Mouse (Mus musculus) heart, embryonic 16.5 days (tissue): ENCODE results near the gene Zfp871. TPM values are rescaled to one million over a fixed set of nuclear protein-coding genes. Genes with fewer than 3 reads are reported as not detected.

Source experiments
- ATAC-seq: fragments of 200-750 bp; cut with Nextera tagmentation; replicated peaks from 2 replicates; pipeline ENCODE4 v1.8.0; 2017; ENCODE audit warnings: moderate number of reproducible peaks; ENCODE audit not compliant: insufficient read depth, low FRiP score; ENCODE audit errors: extremely low read depth
- H3K27ac ChIP-seq: fragments of 300-500 bp; sonication (generic); 2 replicates; pipeline ENCODE4 v1.5.1; 2014; ENCODE audit warnings: mild to moderate bottlenecking, low read length, control low read depth, moderate library complexity
- H3K27me3 ChIP-seq: fragments of 300-500 bp; sonication (generic); 2 replicates; pipeline ENCODE4 v1.6.1; 2014; ENCODE audit warnings: low read length, mixed read lengths; ENCODE audit not compliant: control insufficient read depth, insufficient read depth
- H3K36me3 ChIP-seq: fragments of 300-500 bp; sonication (generic); 2 replicates; pipeline ENCODE4 v1.6.1; 2014; ENCODE audit not compliant: control insufficient read depth, insufficient read depth
- H3K4me1 ChIP-seq: fragments of 300-500 bp; sonication (generic); 2 replicates; pipeline ENCODE4 v1.6.1; 2014; ENCODE audit warnings: low read length, mixed read lengths; ENCODE audit not compliant: control insufficient read depth, insufficient read depth
- H3K4me2 ChIP-seq: fragments of 300-500 bp; sonication (generic); 2 replicates; pipeline ENCODE4 v1.6.1; 2014; ENCODE audit warnings: low read depth, mild to moderate bottlenecking, control low read depth, low read length
- H3K4me3 ChIP-seq: fragments of 300-500 bp; sonication (generic); 2 replicates; pipeline ENCODE4 v1.5.1; 2014; ENCODE audit warnings: mild to moderate bottlenecking, control low read depth, low read length
- H3K9ac ChIP-seq: fragments of 300-500 bp; sonication (generic); 2 replicates; pipeline ENCODE4 v1.6.1; 2014; ENCODE audit warnings: low read length, control low read depth
- H3K9me3 ChIP-seq: fragments of 300-500 bp; sonication (generic); replicated peaks from 2 replicates; pipeline ENCODE4 v1.6.1; 2016; ENCODE audit warnings: low read length; ENCODE audit not compliant: control insufficient read depth
- WGBS: fragments of 180-500 bp; shearing (Covaris S2); extraction: QIAGEN DNeasy Blood & Tissue Kit; methylation state at CpG from one replicate; pipeline ENCODE4 v1.1.7; 2014; 5-methylcytosine and 5-hydroxymethylcytosine counted together
- polyA plus RNA-seq: library from polyadenylated mRNA; unstranded; fragments of >200 nt; fragmentation: Nextera tagmentation; extraction: Ambion mirVana; gene quantifications from 2 replicates; pipeline ENCODE4 v1.2.1, GENCODE M21; 2015

The Zfp871 gene
- polyA plus RNA-seq = 18.0 and 21.8 TPM in 2 replicates

- peaks cover 16% of the 10 kb centered on the region for H3K36me3 ChIP-seq
- peak within 1 kb of the TSS; percentile 90 for H3K4me3 ChIP-seq
- H3K9me3 ChIP-seq = 0 out of 2 replicates have a peak, but pooled peaks cover 2% of the 10 kb centered on the region
- no peaks in the 10 kb centered on the region for H3K27me3 ChIP-seq
- H3K27ac ChIP-seq = peak within 1 kb of the TSS; percentile 98
- peak within 1 kb of the TSS; percentile 82 for H3K4me2 ChIP-seq
- peaks cover 19% of the 10 kb centered on the region for H3K4me1 ChIP-seq
- ATAC-seq = peak; percentile 98
- WGBS = under 1% methylated on average over 22 of the region's 22 CpGs
- peak within 1 kb of the TSS; percentile 97 for H3K9ac ChIP-seq
Measured at GRCm38 (mm10) chr17:32788094-32788559, at the start of gene Zfp871. TSS of gene Zfp871 (minus strand) at chr17:32788287.

DNA sequence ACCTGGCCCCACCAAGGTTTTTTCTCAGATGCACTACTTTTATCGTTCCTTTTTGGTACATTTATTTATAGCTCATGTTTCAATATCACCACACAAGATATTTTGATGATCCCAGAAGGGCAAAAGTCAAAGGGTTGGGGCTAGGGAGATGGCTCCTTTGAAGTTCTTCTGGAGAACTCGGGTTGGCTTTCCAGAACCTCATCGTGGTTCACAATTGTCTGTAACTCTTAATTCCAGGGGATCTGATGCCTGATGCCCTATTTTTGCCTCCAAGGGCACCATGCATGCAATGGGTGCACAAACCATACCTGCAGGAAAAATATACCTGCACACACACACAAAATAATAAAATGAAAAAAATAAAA lies 42.3 kb upstream of the Zfp871 start:
- Histone ChIP-seq H3K4me2 (peak overlapping the region; percentile 86), H3K27me3 (no peaks in the 10 kb centered on the region), H3K9me3 (no peaks in the 10 kb centered on the region), H3K4me3 (peak overlapping the region; percentile 90), H3K36me3 (peaks cover 10% of the 10 kb centered on the region; the same call in 1 of the 2 replicates), H3K4me1 (peaks cover 8% of the 10 kb centered on the region), H3K9ac (peak overlapping the region; percentile 92), H3K27ac (no peak overlapping the region)
- WGBS = 37% methylated on average over 3 of the region's 3 CpGs
- no peak for ATAC-seq

DNA sequence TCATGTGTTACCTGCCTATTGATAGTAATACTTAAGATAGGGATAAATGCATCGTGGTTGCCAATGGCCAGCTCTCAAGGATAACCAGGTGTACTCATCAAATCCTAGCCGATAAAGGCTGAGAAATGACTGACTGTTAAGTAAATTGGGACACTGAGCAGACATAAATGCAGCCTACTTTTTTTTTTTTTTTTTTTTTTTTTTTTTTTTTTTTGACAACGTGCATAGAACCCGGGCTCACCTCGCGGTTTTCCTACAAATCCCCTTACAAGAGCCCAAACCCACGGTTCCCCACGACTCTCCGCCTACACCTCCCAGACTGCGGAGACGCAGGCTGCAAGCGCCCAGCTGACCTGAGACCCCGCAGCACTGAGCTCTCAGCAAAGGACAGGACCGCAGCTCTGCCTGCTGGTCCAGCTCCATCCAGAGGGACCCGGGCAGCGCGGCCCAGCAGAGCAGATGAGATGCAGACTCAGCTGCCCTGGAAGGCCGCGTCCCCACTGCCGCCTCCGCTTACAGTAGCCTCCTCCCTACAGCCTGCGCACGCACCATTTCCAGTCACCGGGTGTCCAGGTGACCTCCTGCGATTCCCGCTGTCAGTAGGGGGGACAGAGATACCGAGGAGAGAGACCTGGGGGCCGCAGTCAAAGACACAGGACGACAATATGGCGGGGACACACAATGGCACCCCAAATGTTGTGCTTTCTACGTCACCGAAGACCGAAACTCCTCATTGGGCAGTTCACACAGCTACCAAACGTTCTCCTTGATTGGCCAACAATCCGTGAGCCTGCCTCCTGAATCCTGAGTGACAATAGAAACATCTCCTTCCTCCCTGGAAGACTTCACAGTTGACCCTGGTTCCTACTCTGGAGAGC lies 41.7 kb upstream of the Zfp871 start, which contains the start of gene Zfp799:
Gene Zfp799, minus strand, starts transcription at position 722 of the 878 bp plus-strand sequence.
- H3K27me3 ChIP-seq = no peaks in the 10 kb centered on the region

DNA sequence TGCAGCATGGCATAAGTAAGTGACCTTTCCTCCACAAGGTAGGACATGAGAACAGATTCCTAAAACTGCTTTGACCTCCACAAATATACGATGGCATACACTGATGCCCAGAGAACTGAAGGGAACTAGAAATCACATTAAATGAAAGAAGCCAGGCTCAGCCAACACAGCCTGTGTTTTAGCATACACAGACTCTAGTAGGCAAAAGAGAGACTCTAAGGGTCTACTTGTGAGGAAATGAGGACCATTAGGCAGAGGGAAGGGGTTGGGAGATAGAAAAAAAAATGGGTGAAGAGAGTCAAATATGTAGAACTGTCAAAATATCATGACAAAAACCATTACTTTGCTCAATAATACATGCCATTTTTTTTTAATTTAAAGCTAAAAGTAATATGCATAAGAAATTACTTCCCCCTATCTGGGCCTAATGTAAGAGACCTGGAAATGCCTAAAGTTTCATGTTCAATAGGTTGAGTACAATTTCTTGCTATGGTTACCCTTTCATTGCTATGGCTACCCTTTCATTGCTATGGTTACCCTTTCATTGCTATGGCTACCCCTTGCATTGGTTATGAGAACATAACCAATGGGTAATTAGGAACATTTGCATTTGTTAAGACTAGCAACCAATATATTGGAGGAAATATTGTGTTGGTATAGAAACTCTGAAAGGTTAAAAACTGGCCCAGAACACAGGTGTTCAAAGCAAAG lies 28.1 kb upstream of the Zfp871 start:
- no peaks in the 10 kb centered on the region for H3K4me1 ChIP-seq
- H3K4me2 ChIP-seq = no peak overlapping the region
- H3K36me3 ChIP-seq = peaks cover 30% of the 10 kb centered on the region
- no peak overlapping the region for H3K27ac ChIP-seq
- H3K9ac ChIP-seq = no peak overlapping the region
- H3K27me3 ChIP-seq = no peaks in the 10 kb centered on the region
- H3K9me3 ChIP-seq = no peaks in the 10 kb centered on the region
- ATAC-seq = no peak
- H3K4me3 ChIP-seq = no peak overlapping the region
- WGBS = 91% methylated on average over 1 of the region's 1 CpGs

More for the DNA sequence above, 41.7 kb upstream of the Zfp871 start, which contains the start of gene Zfp799:
- H3K27ac ChIP-seq = peak within 1 kb of the TSS; percentile 72
- ATAC-seq = peak; percentile 99
- H3K4me1 ChIP-seq = peaks cover 8% of the 10 kb centered on the region
- peak within 1 kb of the TSS; percentile 92 for H3K9ac ChIP-seq
- H3K36me3 ChIP-seq = peaks cover 13% of the 10 kb centered on the region
- peak within 1 kb of the TSS; percentile 86 for H3K4me2 ChIP-seq
- peak within 1 kb of the TSS; percentile 90 for H3K4me3 ChIP-seq
- H3K9me3 ChIP-seq = no peaks in the 10 kb centered on the region
- WGBS = 1% methylated on average over 35 of the region's 35 CpGs

- H3K4me2 ChIP-seq = no peak overlapping the region
- H3K9ac ChIP-seq = no peak overlapping the region
- peaks cover 12% of the 10 kb centered on the region for H3K36me3 ChIP-seq
- H3K9me3 ChIP-seq = no peaks in the 10 kb centered on the region
- WGBS = 74% methylated on average over 7 of the region's 7 CpGs
- H3K27ac ChIP-seq = no peak overlapping the region
- no peak for ATAC-seq
- no peaks in the 10 kb centered on the region for H3K27me3 ChIP-seq
- H3K4me1 ChIP-seq = peaks cover 6% of the 10 kb centered on the region; the same call in 1 of the 2 replicates
- H3K4me3 ChIP-seq = no peak overlapping the region
Measured at GRCm38 (mm10) chr17:32814136-32814535, 26.0 kb upstream of the Zfp871 start.

GRCm38 (mm10) chr17:32810648-32811047 lies 22.6 kb upstream of the Zfp871 start:
- WGBS = 38% methylated on average over 1 of the region's 1 CpGs
- Histone ChIP-seq H3K4me3 (no peak overlapping the region), H3K9ac (no peak overlapping the region), H3K9me3 (no peaks in the 10 kb centered on the region), H3K4me2 (no peak overlapping the region), H3K27me3 (0 out of 2 replicates have a peak, but pooled peaks cover 3% of the 10 kb centered on the region), H3K4me1 (peaks cover 9% of the 10 kb centered on the region; the same call in 1 of the 2 replicates), H3K36me3 (no peaks in the 10 kb centered on the region; the same call in 1 of the 2 replicates), H3K27ac (no peak overlapping the region)
- no peak for ATAC-seq

- 0 out of 2 replicates have a peak, but pooled peaks have one; percentile 55 for ATAC-seq
- WGBS = under 1% methylated on average over 17 of the region's 17 CpGs
- no peak within 1 kb of the TSS for H3K27ac ChIP-seq
Measured at GRCm38 (mm10) chr17:32809544-32810374, 21.7 kb upstream of the Zfp871 start, which contains the start of gene Zfp811. TSS of gene Zfp811 (minus strand) at chr17:32809931.

GRCm38 (mm10) chr17:32808921-32809320 lies 20.8 kb upstream of the Zfp871 start:
- Histone ChIP-seq H3K9me3 (no peaks in the 10 kb centered on the region), H3K9ac (peak overlapping the region; percentile 41; the same call in 1 of the 2 replicates), H3K27ac (no peak overlapping the region), H3K4me2 (peak overlapping the region; percentile 73), H3K4me1 (peaks cover 9% of the 10 kb centered on the region; the same call in 1 of the 2 replicates), H3K27me3 (0 out of 2 replicates have a peak, but pooled peaks cover 3% of the 10 kb centered on the region), H3K36me3 (no peaks in the 10 kb centered on the region), H3K4me3 (peak overlapping the region; percentile 53)
- no peak for ATAC-seq
- 13% methylated on average over 8 of the region's 8 CpGs for WGBS

More at GRCm38 (mm10) chr17:32809544-32810374, 21.7 kb upstream of the Zfp871 start, which contains the start of gene Zfp811:
- peaks cover 9% of the 10 kb centered on the region; the same call in 1 of the 2 replicates for H3K4me1 ChIP-seq
- H3K9me3 ChIP-seq = no peaks in the 10 kb centered on the region
- H3K36me3 ChIP-seq = no peaks in the 10 kb centered on the region; the same call in 1 of the 2 replicates
- H3K4me3 ChIP-seq = peak within 1 kb of the TSS; percentile 53
- H3K27me3 ChIP-seq = 0 out of 2 replicates have a peak, but pooled peaks cover 3% of the 10 kb centered on the region
- H3K9ac ChIP-seq = peak within 1 kb of the TSS; percentile 61
- H3K4me2 ChIP-seq = peak within 1 kb of the TSS; percentile 73
